Mouse (Mus musculus) heart, postnatal 25 days (tissue): ENCODE data around the gene Arid5b. TPM values are rescaled to one million over a fixed set of nuclear protein-coding genes. Genes with fewer than 3 reads are reported as not detected.

Source experiments
- DNase-seq: peaks from one replicate; pipeline ENCODE4 v3.0.0; 2022; ENCODE audit warnings: low spot score
- intact Hi-C: fragments of 180-260 bp; cut with DNase I; formaldehyde crosslinking; loops from one replicate; pipeline ENCODE4 v1.15.1; 2025
- total RNA-seq, 2 experiments: library from RNA; stranded (reverse); gene quantifications; 2 replicates each; pipeline ENCODE4 v1.2.3; 2021

The Arid5b gene
- total RNA-seq, 2 experiments from 2014 or later: 22.5 to 28.3 TPM

DNA sequence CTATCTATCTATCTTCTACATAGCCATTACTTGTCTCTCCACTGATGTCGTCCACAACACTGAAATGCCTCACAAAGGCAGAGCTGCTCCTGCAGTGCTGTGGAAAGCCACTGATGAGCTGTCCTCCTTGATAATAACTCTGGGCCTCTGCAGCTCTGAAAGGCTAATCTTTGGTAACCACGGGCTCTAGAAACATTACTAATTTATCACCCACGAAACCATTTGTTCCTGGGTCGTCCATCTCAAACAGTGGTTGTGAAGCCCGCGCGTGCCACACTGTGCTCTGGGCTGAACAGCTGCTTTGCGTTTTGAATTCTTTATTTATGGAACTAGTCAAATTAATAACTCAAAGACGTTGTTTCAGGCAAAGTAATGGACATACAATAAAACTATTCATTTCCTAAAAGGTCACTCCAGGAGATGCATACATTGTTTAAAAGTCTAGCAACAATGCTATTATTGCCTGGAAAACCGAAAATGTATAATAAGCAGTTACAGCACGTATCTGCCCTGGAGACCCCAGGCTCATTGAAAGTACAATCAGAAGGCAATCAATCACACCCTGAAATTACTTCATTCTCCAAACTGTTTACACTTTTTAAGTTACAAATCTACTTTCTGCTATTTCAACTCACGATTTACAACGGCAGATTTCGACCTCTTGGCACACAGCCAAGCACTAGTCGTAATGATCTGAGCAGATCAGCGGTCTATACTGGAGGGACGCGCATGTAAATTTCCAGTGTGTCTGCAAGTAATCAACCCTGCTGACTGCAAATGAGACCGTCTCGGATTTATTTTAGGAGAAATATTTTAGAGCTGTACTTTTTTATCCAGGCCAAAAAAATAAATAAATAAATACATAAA is 70.5 kb downstream of the Arid5b start:
- intact Hi-C loops: no loop called here
- no peak for DNase-seq

DNA sequence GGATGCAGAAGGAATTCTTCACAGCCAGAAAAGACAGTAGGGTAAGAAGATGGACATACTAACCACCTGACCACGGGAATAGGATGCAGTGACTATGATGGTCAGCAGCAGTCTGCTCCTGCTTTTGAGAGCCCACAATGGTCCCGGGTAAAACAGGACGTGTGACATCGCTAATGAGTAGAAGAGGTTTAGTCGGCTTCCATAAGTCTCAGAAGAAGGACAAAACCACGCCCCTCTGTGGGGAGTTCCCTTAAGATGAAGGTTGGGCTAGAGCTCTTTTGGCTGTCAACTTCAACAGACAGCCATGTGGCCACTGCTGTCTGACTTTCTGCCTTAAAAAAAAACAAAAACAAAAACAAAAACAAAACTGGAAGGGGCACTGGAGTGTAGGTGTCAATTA is 74.1 kb downstream of the Arid5b start:
- intact Hi-C loops: no loop called here
- DNase-seq: no peak

DNA sequence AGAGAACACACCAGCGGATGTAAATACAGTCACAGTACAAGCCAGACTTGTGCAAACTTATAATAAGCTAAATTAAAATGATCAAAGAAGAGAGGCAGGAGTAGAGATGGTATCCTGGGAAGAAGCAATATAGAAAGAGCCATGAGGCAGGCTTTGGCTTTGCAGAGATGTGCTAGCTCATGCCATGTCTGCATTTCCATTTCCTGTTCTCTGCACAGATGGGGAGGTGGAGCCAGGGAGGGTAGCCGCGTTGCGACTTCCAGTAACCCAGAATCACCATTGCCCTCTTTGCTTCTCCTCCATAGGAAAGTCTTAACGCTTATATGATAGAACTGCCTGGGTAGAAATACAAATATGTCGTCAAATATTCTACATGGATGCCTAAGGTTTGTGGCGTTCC is 74.7 kb downstream of the Arid5b start:
- DNase-seq: no peak
- intact Hi-C loops: no loop called here

DNA sequence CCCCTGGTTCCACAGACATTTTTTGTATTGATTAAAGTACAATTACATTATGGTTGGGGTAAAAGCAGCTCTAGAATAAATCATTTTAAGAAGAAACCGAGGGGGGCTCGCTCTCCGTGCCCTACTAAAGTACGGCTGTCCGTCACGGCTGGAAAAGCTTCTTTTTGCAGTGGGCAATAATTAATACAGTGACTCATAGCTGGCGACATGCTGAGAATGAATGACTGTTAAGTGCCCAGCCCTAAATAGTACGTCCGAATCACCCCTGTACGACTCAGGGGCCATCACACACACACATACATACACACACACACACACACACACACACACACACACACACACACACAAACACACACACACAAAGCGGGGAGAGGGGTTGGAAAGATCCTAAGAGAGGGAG is 75.2 kb downstream of the Arid5b start:
- DNase-seq: no peak
- intact Hi-C loops: no loop called here

DNA sequence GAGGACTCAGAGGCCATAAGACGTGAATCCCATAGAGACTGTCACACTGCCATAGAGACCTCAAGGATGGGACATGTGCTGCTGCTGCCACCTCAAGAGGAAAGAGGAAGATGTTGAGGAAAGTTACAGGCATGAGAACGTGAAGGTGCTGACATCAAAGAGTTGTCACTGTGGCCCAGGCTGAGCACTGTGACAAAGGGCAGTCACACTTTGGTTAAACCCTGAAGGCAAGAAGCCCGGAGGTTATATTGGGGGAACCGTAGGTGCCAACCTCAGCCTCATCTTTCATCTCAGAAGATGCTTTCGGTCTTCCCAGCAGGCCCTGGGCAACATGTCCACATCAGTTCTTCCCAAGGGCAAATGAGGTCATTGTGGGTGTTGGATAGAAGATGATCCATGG is 79.1 kb downstream of the Arid5b start:
- DNase-seq: no peak
- intact Hi-C loops: no loop called here

DNA sequence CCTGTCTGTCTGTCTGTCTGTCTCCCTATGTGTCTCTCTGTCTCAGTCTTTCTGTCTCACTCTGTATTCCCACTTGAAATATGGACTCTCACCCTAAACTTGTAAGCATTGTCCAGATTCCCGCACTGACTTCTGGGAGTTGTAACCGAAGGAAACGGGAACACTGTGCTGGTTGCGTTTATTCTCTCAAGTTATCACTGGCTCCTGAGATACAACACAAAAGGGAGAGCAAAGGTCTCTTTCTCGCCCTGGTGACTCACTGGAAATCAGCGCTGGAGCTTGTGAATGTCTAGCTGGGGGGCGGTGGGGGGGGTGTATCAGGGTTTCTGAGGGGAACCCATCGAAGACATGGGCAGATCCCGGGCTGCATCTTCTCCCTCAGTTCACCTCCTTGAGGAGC is 82.2 kb downstream of the Arid5b start:
- intact Hi-C loops: no loop called here
- no peak for DNase-seq

DNA sequence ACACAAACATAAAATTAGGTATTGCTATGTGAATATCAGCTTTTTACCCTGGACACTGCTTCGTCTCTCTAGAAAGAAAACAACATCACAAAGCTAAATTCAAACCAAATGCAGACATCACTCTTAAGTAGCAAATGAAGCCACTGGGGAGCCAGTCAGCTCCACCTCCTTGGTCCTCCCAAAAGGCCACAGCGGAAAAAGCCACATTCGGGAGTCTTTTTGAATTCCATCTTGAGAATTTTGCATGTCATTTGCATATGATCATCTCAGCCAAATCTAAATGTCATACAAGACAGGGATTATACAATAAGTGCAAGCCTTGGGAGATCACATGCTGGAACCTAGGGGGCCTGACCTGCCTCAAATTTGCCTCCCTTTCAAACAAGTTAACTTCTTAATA is 85.0 kb downstream of the Arid5b start:
- no peak for DNase-seq
- intact Hi-C loops: loop anchor here (5.0 kb wide), 2 partner anchors 41 to 89 kb away; no protein-coding TSS in a partner anchor

DNA sequence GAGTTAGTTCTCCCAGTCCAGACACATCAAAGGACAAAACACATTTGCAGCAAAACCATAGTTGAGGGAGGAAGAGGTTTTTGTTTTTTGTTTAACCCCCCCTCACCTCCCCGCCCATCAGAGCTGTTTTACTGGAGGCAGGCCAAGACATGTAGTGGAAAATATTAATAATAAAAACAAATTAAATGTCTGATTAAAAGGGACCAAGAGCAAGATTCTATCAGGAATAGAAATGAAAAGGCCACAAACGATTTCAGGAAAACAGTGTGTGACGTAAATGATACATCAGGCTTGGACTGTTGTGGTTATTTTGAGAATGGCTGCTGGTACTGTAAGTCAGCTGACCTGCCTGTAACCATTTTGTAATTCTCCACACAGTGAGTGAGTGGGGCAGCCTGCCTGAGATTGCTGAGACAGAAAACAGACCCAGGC is 85.7 kb downstream of the Arid5b start:
- no peak for DNase-seq
- intact Hi-C loops: loop anchor here (5.0 kb wide), 2 partner anchors 41 to 89 kb away; no protein-coding TSS in a partner anchor

DNA sequence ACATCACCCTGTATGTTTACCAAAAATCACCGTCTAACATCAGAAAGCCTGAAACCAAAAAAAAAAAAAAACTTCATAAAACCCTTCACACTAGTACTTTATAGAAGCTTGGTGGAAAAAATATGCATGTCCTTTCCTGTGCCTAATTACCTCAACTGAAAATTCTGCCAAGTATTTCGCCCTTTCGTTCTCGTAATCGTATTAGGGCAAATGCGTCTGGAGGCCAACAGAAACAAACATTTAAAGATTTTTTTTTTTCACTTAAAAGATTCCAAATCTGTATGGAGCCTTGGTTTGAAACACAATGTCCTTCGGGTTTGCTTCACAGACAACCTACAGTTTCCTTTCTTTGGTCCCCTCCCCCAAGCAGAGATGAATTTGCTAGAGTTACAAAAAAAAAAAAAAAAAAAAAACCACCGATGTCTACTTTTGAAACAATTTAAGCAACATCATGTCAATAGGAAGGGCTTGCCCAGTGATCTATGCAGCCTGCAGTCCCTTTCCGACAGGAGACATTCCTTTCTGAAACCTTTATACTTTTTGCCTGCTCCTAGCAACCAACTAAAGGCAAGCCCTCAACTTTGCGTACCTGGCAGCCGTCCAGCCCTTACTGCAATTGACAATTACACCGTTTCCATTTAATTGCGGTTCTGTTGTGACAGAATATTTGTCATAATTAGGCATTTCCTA is 86.7 kb downstream of the Arid5b start:
- no peak for DNase-seq
- intact Hi-C loops: loop anchor here (2.0 to 5.0 kb wide), 3 partner anchors 25 to 90 kb away; no protein-coding TSS in a partner anchor

DNA sequence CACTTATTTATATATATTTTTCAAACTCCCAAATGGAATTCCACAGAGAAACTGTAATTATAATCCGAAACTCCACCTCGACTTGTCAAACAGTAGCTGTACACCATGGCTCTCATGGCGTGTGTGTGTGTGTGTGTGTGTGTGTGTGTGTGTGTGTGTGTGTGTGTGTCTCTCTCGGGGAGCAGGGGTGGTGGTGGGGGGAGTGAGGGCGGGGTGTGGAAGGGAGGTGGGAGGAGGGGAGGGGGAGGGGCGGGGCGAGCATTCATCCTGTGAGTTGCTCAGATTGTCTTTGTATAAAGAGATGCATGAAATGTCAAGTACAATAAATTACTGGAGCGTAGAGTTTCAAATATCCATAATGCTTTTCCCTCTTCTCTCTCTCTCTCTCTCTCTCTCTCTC is 87.4 kb downstream of the Arid5b start:
- intact Hi-C loops: loop anchor here (2.0 to 5.0 kb wide), 3 partner anchors 24 to 91 kb away; no protein-coding TSS in a partner anchor
- DNase-seq: no peak

DNA sequence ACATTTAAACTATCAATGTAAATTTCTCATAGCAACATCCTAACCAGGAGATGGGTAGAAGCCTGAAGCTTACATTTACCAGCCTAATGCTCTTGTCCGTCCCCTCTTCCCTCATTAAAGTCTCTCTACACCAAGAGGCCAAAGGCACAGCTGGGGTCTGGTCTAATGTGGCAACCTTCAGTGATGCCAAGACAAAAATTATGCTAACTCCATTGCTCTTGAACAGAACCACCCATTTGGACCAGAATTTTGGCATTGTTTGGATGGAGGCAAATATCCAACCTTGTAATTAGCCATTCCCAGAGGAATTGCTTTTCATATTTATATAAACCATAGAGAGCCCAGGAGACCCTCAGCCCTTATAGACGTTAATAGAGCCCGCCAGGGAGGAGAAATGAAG is 88.7 kb downstream of the Arid5b start:
- no peak for DNase-seq
- intact Hi-C loops: loop anchor here (2.0 to 5.0 kb wide), 3 partner anchors 23 to 92 kb away; no protein-coding TSS in a partner anchor

DNA sequence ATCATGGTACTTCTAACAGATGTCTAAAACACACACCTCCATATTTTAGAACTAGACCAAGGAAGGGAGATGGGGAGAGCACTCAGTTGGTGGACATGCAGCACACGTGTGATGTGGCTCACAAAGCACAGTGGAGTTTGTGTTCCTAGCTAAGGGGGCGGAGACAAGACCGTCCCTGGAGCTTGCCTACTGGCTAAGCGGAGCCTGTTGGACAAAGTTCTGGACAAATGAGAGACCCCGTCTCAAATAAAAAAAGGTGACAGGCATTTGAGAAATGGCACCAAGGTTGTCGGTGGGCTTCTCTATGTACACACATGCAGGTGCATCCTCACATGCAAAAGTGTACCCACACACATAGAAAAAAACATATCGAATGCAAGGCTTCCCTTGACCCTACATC is 95.4 kb downstream of the Arid5b start:
- intact Hi-C loops: no loop called here
- no peak for DNase-seq

DNA sequence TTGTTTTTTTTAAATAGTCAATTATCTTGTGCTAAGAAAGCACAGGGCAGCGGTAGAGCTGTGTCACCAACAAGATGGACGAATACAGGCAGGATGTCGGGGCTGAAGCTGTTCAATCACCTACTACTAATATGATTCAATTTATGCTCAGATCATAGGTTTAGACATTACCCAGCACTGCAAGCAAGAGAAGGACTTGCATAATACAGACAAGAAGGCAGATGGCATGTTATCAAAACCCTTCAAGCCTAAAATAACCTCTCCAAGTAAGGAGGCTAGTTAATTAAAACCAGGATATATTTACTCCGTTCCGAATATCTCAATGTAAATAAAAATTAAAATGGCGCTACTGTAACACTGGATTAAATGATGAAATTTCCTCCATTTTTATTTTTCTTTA is 96.3 kb downstream of the Arid5b start:
- intact Hi-C loops: no loop called here
- no peak for DNase-seq

DNA sequence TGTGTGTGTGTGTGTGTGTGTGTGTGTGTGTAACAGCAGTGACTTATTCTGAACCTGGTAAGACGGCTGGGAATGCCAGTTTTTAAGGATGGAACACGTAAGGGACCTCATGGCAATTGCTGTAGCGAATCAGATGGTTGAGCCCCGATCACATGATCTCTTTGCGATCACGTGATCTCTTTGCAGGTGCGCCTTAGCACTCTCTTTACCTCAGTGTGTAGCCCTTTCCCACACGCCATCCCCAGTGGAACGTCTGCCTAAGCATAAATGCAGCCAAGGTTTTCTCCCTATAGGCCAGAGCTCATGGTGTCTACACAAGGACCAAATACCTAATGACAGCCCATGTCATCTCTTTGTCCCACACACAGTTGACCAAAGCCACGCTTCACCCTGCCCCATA is 97.4 kb downstream of the Arid5b start:
- DNase-seq: no peak
- intact Hi-C loops: no loop called here

DNA sequence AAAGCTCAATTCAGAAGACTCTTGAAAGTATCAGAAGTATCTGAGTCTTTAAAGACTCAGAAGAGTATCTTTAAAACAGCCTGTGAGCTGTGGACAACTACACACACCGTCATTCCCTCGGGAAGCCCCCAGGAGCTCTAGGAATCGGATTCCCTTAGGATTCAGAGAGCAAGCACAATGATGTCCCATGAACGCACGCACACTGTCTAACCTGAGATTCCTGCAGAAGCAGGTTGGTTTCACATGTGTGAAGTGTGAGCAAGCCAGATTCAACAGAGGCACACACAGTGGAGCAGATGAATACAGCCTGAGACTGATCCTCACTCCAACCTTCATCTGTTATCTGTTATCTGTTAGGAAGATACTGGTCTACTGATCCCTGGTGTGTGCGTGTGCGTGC is 97.8 kb downstream of the Arid5b start:
- no peak for DNase-seq
- intact Hi-C loops: no loop called here

DNA sequence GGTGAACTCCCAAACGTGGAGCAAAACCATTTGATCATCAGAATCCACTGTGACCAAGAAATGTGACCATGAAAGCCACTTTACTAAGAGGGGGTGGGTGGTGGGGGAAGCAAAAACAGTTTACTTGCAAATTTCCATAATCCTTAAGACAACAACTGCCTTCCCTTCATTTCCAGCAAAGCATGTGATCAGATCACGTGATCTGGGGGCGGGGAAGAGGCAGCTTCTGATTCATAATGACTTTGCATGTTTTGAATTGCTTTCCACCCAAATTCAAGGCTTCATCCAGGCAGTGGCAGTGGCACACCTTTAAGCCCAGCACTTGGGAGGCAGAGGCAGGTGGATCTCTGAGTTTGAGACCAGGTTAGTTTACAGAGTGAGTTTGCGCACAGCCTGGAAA is 98.4 kb downstream of the Arid5b start:
- intact Hi-C loops: no loop called here
- no peak for DNase-seq

DNA sequence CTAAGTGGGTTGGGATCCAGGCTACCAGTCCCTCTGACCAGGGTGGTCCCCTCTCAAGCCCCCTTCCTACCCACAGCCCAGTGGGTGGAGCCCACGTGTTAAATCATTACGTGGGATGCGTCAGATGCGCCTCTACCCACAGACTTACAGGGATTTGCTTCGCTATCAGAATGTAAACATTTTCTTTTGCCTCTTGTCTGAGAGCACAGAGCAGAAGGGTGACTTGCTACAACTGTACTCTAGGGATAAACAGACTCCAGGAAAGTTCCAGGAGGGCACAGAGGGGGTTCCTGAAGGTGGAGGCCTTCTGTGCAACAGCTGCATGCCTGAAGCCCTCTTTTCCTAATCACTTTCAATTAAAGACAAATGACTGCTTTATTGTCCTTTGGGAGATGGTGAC is 98.8 kb downstream of the Arid5b start:
- intact Hi-C loops: no loop called here
- DNase-seq: no peak

DNA sequence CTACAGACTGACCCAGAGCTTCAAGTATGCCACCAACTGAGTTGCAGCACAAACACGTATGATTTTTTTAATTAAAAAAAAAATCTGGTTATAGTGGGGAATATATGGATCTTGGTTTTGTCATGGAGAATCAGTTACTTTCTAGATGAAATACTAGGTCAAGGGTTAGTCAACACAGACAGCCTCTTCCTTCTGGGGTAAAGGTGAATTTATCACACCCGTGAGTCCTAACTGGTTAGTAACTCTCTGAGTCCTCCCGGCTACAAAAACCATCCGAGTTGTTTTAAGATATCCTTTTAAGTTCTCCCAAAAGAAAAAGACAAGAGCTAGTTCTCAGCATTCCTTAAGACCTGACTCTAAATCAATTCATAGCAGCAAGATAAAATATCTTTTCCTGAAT is 99.2 kb downstream of the Arid5b start:
- intact Hi-C loops: no loop called here
- DNase-seq: no peak

DNA sequence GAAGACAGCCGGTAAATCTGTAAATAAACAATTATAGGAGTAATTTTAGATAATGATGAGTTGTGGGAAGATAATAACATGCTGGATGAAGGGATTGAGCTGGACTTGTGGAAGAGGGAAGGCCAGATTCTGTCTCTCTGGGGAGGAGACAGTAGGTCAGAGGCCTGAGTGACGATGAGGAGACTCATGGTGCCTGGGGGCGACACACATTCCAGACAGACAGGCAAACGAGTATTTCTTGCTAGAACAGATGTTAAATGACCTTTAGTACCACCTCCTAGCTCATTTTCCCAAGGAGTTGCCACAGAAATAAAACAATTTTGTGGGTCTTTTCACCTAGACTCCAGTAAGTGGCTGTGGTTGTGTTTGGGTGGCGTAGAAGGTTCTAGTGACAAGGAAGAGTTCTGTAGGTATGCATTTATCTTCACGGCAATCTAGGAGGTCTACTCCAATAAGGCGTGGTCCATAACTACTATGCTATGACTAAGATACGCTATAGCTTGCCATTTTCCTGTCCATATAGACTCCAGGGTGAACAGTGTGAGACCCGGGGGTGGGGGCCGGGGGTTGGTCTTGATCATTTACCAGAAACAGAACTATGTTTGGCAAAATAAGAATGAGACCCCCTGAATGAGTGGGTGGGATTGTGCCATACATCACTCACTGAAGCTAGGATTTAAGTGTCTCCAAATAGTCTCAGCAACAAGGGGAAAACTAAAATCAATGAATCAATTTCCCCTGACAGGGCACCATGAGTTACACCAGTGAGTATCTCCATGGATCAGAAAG is 100.6 kb downstream of the Arid5b start:
- intact Hi-C loops: no loop called here
- no peak for DNase-seq

DNA sequence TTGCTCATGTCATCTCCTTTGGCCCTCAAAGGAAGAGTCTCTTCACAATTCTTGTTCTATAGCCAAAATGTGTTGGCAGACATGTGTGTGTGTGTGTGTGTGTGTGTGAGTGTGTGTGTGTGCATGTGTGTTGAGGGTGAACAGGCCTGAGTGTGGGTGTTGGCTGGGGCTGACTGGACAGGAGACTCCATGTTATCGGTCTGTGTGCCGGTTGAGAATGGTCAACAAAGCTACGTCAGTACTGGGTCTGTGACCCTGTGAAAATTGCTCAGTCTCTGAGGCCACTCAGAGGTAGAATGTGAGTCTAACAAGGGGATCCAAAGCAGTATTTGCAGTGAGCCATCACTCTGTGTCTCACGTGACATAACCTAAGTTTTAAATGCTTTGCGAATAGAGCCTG is 102.7 kb downstream of the Arid5b start:
- no peak for DNase-seq
- intact Hi-C loops: no loop called here
